Mouse (Mus musculus): ENCODE measurements around the gene Gm11214.

The Gm11214 gene

DNA sequence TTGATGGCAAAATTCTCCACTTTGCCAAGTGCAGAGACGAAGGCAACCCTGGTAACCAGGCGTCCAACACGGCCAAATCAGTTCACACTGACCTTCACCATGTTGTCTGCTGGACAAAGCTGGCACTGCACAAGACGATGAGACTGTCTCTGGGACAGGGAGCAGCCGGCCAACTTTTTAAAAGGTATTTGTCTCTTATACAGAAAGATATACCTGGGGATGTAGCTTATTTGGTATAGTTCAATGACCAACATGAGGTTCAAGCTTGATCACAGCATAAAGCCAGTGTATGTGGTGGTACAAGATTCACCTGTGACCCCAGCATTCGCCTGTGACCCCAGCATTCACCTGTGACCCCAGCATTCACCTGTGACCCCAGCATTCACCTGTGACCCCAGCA lies at the start of gene Gm11214:
Gm11214 (minus strand) TSS at position 101 of the 400 bp plus-strand sequence.
- DNase-seq (ENCODE audit: low spot score in 2 of 2): no peak

GRCm38 (mm10) chr4:63711886-63712285 lies 48.7 kb upstream of the Gm11214 start:
- no peak for DNase-seq (ENCODE audit: low spot score in 2 of 2)

DNA sequence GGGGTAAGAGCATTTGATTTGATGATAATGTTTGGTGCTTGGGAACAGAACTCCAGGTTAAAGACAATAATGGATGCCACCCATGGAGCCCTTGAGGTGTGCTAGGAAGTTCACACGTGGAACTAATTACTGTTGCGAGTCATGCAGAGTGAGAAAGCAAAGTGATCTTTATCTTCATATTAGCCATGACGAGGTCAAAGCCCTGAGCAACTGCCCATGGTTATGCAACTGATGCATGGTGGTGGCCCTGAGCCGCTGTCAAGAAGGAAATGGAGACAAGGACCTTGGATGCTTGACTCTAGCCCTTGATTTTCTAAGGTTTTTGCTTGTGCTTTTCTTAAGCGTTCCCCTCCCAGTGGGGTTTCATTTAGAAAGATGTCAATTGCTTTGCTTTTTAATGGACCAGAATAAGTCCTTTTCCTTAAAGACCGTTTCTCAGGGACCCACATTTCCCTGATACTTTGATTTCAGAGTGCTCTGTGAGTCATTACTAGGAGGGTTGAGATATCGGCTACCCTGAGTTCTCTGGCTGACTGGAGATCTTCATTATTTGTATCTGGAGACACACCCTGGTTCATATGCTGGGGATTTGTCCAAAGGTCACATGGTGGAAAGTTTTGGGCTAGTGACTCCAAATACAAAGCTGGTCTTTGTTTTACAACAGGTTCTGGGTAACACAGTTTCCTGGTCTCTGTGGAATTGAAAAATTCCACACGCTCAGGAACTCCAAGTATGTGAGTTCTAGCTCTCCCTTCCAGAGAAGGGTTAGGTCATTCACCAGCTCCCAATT lies 47.4 kb upstream of the Gm11214 start:
- no peak for DNase-seq (ENCODE audit: low spot score in 2 of 2)

- DNase-seq (ENCODE audit: low spot score in 2 of 2): no peak
These were observed 43.2 kb upstream of the Gm11214 start for GRCm38 (mm10) chr4:63706279-63706971.

DNA sequence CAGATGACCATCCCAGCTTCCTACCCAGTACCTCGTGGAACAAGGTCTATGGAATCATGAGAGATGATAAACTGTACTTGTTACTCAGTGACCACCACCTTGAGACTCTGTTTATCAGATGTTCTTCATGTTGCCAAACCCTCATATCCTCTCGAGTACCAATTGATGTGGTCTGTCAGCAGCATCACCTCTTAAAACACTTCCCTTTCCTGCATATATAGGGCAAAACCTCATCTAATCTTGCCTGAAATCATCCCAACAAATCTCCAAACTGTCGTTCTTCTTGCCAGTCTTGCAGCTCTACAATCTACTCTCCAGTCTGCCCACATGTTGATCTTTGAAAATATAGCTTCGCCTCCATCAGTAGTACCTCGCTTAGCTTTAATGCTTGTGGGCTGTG lies 41.1 kb upstream of the Gm11214 start:
- no peak for DNase-seq (ENCODE audit: low spot score in 2 of 2)

DNA sequence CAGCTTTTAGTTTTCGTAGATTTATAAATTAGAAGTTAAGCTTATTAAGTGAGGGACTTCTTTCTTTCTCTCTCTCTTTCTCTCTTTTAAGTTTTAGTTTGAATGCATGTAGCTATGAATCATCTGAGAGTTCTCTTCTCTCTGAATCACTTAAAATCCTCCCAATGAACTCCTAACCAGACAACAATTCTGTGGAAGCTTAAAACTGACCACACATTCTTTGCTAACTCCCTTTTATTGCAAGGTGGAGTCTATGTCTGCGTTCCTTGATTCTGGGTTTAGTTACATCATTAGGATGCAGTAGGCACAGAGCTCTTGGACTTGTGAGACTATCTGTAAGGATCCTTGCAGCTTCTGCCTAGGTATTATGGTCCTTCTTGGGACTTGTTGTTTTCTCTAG lies 40.5 kb upstream of the Gm11214 start:
- DNase-seq (ENCODE audit: low spot score in 2 of 2): no peak

DNA sequence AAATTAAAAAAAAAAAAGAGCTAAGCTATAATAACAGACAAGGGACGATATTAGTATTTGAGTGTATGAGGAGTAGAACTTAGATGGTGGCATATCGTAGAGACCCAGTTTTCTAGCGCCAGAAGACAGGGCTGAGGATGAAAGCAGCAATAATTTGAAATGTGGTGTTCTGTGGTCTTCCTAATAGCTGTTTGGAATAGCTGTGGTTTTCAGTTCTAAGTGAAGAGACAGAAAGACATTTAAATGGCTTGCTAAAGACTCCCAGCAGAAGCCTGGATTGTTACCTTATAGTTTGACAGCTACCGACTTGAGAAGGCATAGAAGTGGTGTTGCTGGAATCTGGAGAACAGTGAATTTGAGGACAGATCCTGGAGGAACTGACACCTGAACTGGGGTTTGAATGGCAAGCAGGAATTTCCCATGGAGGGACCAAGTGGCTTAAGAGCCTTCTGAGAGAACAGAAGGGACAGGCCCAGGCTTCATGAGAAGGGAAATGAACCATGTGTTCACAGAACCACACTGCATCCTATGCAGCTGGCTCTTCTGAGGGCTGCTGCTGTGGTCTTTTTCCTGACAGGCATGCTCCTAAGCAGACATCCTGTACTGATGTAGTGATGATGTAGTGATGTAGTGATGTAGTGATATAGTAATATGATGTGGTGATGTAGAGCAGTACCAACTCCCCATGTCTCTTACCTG lies 39.0 kb upstream of the Gm11214 start:
- no peak for DNase-seq (ENCODE audit: low spot score in 2 of 2)

DNA sequence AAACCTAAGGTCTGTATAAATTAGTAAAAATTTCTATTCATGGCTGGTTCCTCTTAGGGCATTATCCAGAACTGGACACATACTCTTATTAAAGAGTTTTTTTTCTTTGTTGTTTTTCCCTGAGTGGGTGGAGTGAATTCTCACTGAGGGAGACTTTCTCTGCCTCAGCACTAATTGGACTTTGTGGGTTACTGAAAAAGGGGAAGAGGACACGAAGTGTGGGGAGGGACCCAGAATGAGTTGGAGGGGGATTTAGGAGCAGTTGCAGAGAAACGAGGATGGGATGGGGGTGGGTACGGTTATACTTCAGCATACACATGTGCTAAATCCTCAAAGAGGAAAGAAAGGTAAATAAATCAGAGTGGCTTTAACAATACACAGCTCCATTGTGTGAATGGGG lies 36.6 kb upstream of the Gm11214 start:
- no peak for DNase-seq (ENCODE audit: low spot score in 2 of 2)

DNA sequence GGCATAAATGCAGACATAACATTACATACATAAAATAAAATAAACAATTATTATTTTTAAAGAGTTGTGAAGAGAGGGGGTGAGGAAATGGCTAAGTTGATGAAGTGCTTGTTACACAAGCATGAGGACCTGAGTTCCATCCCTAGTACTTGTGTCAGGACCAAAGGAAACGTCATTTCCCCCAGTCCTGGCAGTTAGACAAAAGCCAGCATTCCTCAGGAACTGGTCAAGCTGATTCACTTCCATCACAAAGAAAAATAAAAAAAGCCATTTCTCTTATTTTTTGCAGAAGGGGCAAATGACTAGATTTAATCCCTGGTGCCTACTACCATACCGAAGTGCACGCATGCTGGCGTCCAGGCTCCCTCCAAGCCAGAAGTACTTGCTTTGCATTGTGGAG lies 33.7 kb upstream of the Gm11214 start:
- DNase-seq (ENCODE audit: low spot score in 2 of 2): no peak

DNA sequence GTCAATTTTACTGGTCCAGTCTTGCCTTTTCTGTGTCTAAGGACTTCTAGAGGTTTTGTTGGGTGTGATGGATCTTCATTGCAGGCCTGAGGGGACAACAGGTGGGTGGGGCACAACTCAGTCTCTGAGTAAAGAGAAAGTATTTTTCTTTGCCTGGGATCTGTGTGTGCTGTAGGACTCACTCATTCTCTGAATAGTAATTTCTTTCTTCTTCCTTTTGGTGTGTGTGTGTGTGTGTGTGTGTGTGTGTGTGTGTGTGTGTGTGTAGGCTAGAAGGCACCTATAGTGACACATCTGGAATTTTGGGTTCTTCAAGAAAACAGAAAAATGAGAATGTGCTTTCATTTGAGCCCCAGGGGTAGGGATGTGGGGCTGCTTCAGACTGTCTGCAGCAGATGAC lies 29.2 kb upstream of the Gm11214 start:
- no peak for DNase-seq (ENCODE audit: low spot score in 2 of 2)

DNA sequence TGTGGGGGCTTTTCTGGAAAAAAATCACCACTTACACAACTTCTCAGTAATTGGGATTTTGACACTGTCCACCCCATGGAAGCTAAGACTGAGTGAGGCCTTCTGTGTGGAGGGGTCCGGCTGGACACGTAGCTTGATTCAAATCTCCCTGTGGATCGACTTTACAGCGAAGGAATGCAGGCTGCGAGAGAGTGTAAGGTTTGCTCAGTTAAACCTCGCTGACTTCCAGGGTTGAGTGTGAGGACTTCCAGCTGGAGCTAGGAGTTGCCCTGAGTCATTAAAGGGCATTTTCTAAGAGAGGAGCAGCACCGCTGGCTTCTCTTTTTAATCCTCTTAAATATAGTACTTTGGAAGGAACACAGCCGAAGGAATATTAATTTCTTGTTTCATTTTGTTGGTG lies 24.2 kb upstream of the Gm11214 start:
- no peak for DNase-seq (ENCODE audit: low spot score in 2 of 2)

GRCm38 (mm10) chr4:63686157-63686556 lies 23.0 kb upstream of the Gm11214 start:
- no peak for DNase-seq (ENCODE audit: low spot score in 2 of 2)

- no peak for DNase-seq (ENCODE audit: low spot score in 2 of 2)
These were observed 22.0 kb upstream of the Gm11214 start for GRCm38 (mm10) chr4:63685253-63685525.

DNA sequence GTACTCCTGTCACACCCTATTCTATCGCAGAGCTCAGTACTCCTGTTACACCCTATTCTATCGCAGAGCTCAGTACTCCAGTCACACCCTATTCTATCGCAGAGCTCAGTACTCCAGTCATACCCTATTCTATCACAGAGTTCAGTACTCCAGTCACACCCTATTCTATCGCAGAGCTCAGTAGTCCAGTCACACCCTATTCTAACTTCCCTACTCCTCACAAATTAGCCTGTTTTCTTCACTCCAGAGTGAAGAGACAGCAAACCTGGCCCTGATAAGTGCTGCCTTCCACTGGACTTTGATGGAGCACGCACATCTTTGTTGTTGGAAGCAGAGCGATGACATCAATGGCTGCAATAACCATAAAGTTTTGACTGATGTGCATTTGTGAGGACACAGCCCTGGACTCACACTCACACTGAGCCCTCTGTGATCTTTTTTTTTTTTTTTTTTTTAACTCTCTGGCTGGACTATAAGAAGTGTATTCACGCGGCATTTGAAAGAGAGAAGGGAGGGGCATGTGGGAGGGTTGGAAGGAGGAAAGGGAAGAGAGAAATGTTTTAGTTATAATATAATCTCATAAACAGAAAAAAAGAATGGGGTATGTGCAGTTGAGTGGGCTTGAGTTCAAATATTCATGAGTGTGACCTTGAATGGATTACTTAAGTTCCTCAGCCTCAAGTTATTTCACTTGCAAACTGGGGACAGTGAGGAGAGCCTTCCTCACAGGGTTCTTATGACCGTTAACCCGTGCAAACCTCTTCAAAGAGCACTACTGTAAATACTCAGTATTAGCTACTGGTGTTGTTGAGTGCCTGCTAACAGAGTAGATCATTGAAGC lies 21.5 kb upstream of the Gm11214 start:
- DNase-seq (ENCODE audit: low spot score in 2 of 2): no peak

DNA sequence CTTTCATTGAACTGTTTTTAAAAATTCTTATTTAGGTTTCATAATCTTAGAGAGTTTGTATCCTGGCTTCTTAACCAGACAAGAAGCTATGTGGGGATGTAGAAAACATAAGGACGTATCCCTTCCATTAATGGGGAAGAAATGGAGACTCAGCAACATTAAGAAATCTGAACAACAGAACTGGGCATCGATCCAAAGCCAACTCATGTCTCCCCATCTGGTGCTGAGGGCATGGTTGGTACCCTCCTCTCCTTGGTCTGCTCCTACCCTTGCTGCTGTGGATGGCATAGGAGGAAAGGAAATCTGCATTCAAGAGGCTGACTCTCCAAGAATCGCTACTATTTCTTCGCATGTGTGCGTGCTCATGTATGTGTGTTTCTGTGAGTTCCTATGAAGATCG lies 20.5 kb upstream of the Gm11214 start:
- no peak for DNase-seq (ENCODE audit: low spot score in 2 of 2)

- DNase-seq (ENCODE audit: low spot score in 2 of 2): no peak
These were observed 19.9 kb upstream of the Gm11214 start for GRCm38 (mm10) chr4:63683056-63683455.

DNA sequence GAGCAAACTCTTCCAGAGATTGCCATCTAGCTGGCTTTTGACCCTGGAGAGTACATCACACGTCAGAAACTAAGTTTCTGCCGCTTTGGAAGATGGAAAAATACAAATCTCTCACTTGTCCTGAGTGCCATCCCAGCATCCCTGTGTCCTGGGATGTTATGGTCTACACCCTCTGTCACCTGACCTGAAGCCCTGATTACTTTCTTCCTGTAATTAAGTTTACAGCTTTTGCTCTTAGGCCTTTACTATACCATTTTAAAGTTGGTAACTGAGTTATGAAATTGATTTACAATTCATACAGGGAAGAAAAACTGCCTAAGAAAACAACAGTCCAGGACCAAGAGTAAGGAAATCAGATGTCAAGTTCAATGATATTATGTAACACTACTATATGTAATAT lies 19.3 kb upstream of the Gm11214 start:
- no peak for DNase-seq (ENCODE audit: low spot score in 2 of 2)

DNA sequence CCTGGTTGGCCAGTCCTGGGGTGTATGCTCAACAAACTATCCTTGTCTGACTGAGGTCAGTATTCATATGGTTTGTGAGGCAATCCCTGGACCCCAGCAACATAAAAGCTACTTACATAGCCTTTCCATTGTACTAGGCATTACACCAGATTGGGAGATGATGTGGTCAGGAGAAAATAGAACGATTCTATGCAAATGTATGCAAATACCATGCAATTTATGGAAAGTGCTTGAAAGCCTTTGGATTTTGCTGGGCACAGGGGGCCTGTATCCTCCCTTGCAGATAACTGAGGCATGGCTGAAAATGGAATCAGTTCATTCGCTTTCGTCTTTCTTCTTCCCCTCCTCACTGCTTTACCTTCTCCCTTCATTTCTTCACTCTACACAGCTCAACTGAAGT lies 18.4 kb upstream of the Gm11214 start:
- no peak for DNase-seq (ENCODE audit: low spot score in 2 of 2)

DNA sequence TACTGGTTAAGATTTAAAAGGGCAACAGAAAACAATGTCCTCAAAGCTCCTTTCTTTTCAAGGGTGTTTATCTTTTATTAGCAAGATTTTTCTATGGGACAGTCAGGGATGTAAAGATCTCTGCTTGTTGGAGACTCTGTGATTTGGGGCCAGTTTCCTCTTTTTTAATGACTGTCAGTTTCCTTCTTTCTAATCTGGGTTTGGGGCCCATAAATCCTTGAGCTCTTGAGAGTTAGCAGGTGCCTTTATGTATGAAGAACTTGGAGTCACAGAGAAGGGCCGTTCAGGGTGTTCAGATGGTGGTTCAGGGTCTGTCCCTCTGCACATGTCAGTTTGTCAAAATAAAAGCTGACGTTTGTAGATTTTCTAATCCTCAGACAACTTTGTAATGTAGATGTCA lies 11.9 kb upstream of the Gm11214 start:
- DNase-seq (ENCODE audit: low spot score in 2 of 2): no peak

GRCm38 (mm10) chr4:63668255-63668654 lies 5.1 kb upstream of the Gm11214 start:
- peak; percentile 16 to 18 for DNase-seq (ENCODE audit: low spot score in 2 of 2)

- DNase-seq (ENCODE audit: low spot score in 2 of 2): no peak
These were observed 2.6 kb upstream of the Gm11214 start for GRCm38 (mm10) chr4:63665738-63666137.

GRCm38 (mm10) chr4:63661857-63662256 lies 1.3 kb downstream of the Gm11214 start:
- DNase-seq (ENCODE audit: low spot score in 2 of 2): no peak
